Comparison of ENCODE assay signal across 8 mouse cellular contexts in genomic region chr16:93832451-93833276, GRCm38 (mm10). TPM values are rescaled to one million over a fixed set of nuclear protein-coding genes. Genes with fewer than 3 reads are reported as not detected.
DNase-seq lines count a peak whose midpoint lies in the region; ATAC-seq and TF ChIP-seq lines count a peak whose summit lies in the region.

No protein-coding gene starts in this region.

- H3K27me3 ChIP-seq in thymus, adult 2 months (ENCODE audit: control insufficient read depth, insufficient read depth, low read length): no peaks in the 10 kb centered on the region
- H3K27me3 ChIP-seq in forebrain, postnatal 0 days (ENCODE audit: insufficient read depth, low read length): no peaks in the 10 kb centered on the region
- H3K27me3 ChIP-seq in intestine, embryonic 14.5 days (replicated peaks; ENCODE audit: control insufficient read depth, insufficient read depth, low read length): no peaks in the 10 kb centered on the region
- no peaks in the 10 kb centered on the region for H3K27me3 ChIP-seq in liver, embryonic 11.5 days (replicated peaks; ENCODE audit: control insufficient read depth, insufficient read depth, low read length)
- no peaks in the 10 kb centered on the region; the same call in 1 of the 2 replicates for H3K27me3 ChIP-seq in midbrain, postnatal 0 days (ENCODE audit: insufficient read depth, low read length)
- H3K27me3 ChIP-seq in testis, adult 2 months (ENCODE audit: control insufficient read depth, insufficient read depth, low read length): no peaks in the 10 kb centered on the region

- H3K9ac ChIP-seq in forebrain, postnatal 0 days: peak overlapping the region; percentile 97
- H3K9ac ChIP-seq in intestine, embryonic 14.5 days (ENCODE audit: low read length): peak overlapping the region; percentile 98
- peak overlapping the region; percentile 99 for H3K9ac ChIP-seq in liver, embryonic 11.5 days (ENCODE audit: low read depth, low read length)
- H3K9ac ChIP-seq in midbrain, postnatal 0 days (replicated peaks; ENCODE audit: low read length, poor library complexity, severe bottlenecking): peak overlapping the region; percentile 92

- H3K27ac ChIP-seq in thymus, adult 2 months (ENCODE audit: control insufficient read depth, insufficient read depth, low read length): peak overlapping the region; percentile 26
- H3K27ac ChIP-seq in brown adipose tissue, adult 24 weeks (replicated peaks; ENCODE audit: low read depth, low read length): peak overlapping the region; percentile 77
- peak overlapping the region; percentile 94 for H3K27ac ChIP-seq in forebrain, postnatal 0 days (ENCODE audit: low read depth, low read length)
- H3K27ac ChIP-seq in intestine, embryonic 14.5 days (ENCODE audit: low read depth): peak overlapping the region; percentile 96
- peak overlapping the region; percentile 96 for H3K27ac ChIP-seq in liver, embryonic 11.5 days (ENCODE audit: low read depth, low read length)
- H3K27ac ChIP-seq in midbrain, postnatal 0 days (ENCODE audit: low read depth, low read length): peak overlapping the region; percentile 96
- H3K27ac ChIP-seq in testis, adult 2 months (ENCODE audit: control insufficient read depth, insufficient read depth, low read depth, low read length): peak overlapping the region; percentile 98

- no peaks in the 10 kb centered on the region for H3K36me3 ChIP-seq in thymus, adult 2 months (ENCODE audit: control insufficient read depth, insufficient read depth, low read length)
- no peaks in the 10 kb centered on the region for H3K36me3 ChIP-seq in forebrain, postnatal 0 days (ENCODE audit: insufficient read depth)
- H3K36me3 ChIP-seq in intestine, embryonic 14.5 days (ENCODE audit: control insufficient read depth, insufficient read depth, low read length): no peaks in the 10 kb centered on the region
- H3K36me3 ChIP-seq in liver, embryonic 11.5 days (ENCODE audit: control insufficient read depth, insufficient read depth, low read length): no peaks in the 10 kb centered on the region
- H3K36me3 ChIP-seq in midbrain, postnatal 0 days (ENCODE audit: insufficient read depth, low read length): no peaks in the 10 kb centered on the region
- no peaks in the 10 kb centered on the region for H3K36me3 ChIP-seq in testis, adult 2 months (ENCODE audit: control insufficient read depth, insufficient read depth, low read length)

- peak overlapping the region; percentile 95 for H3K4me3 ChIP-seq in thymus, adult 2 months (ENCODE audit: control insufficient read depth, insufficient read depth, low read length)
- H3K4me3 ChIP-seq in brown adipose tissue, adult 24 weeks (ENCODE audit: insufficient read depth, low read depth, low read length): peak overlapping the region; percentile 89
- H3K4me3 ChIP-seq in forebrain, postnatal 0 days (ENCODE audit: low read depth, low read length): peak overlapping the region; percentile 91
- H3K4me3 ChIP-seq in intestine, embryonic 14.5 days (ENCODE audit: low read depth, low read length): peak overlapping the region; percentile 96
- H3K4me3 ChIP-seq in liver, embryonic 11.5 days (ENCODE audit: low read depth, low read length): peak overlapping the region; percentile 97
- H3K4me3 ChIP-seq in midbrain, postnatal 0 days (ENCODE audit: low read depth, low read length): peak overlapping the region; percentile 66
- H3K4me3 ChIP-seq in testis, adult 2 months (ENCODE audit: control insufficient read depth, low read depth, low read length): peak overlapping the region; percentile 96

- peak; percentile 58 for DNase-seq in thymus, adult 2 months
- DNase-seq in thymus, postnatal 0 days (ENCODE audit: low spot score): no peak
- DNase-seq in forebrain, postnatal 0 days: no peak
- peak; percentile 80 for DNase-seq in intestine, embryonic 14.5 days (ENCODE audit: low spot score)
- DNase-seq in liver, embryonic 11.5 days (ENCODE audit: low spot score): peak; percentile 61
- no peak for DNase-seq in midbrain, postnatal 0 days (ENCODE audit: low spot score)

- no peak for TF ChIP-seq CTCF in thymus, adult 2 months (IDR thresholded peaks at IDR 0.05; ENCODE audit: borderline replicate concordance, control insufficient read depth, extremely low read depth, insufficient read depth, low read length, poor library complexity)
- TF ChIP-seq CTCF in forebrain, postnatal 0 days (IDR thresholded peaks at IDR 0.05; ENCODE audit: low read depth): no peak
- no peak for TF ChIP-seq CTCF in midbrain, postnatal 0 days (IDR thresholded peaks at IDR 0.05)
- TF ChIP-seq CTCF in testis, adult 2 months (IDR thresholded peaks at IDR 0.05; ENCODE audit: control insufficient read depth, insufficient read depth, insufficient replicate concordance, low read depth, low read length): no peak

- H3K4me1 ChIP-seq in thymus, adult 2 months (replicated peaks; ENCODE audit: control insufficient read depth, insufficient read depth, low read length): peaks cover 4% of the 10 kb centered on the region; the same call in 1 of the 2 replicates
- H3K4me1 ChIP-seq in brown adipose tissue, adult 24 weeks (ENCODE audit: control insufficient read depth, insufficient read depth, insufficient read length, low read length): no peaks in the 10 kb centered on the region
- no peaks in the 10 kb centered on the region for H3K4me1 ChIP-seq in forebrain, postnatal 0 days (ENCODE audit: insufficient read depth)
- H3K4me1 ChIP-seq in intestine, embryonic 14.5 days (replicated peaks; ENCODE audit: control insufficient read depth, insufficient read depth, low read length): peaks cover 11% of the 10 kb centered on the region
- peaks cover 8% of the 10 kb centered on the region; the same call in 1 of the 2 replicates for H3K4me1 ChIP-seq in liver, embryonic 11.5 days (replicated peaks; ENCODE audit: control insufficient read depth, insufficient read depth, low read length)
- peaks cover 6% of the 10 kb centered on the region for H3K4me1 ChIP-seq in midbrain, postnatal 0 days (ENCODE audit: insufficient read depth, low read length)
- H3K4me1 ChIP-seq in testis, adult 2 months (ENCODE audit: control insufficient read depth, insufficient read depth, low read length): peaks cover 9% of the 10 kb centered on the region

- peak; percentile 66 for ATAC-seq in forebrain, postnatal 0 days
- ATAC-seq in intestine, embryonic 14.5 days (replicated peaks; ENCODE audit: low FRiP score, low TSS enrichment, low read depth): peak; percentile 67
- peak; percentile 62 for ATAC-seq in liver, embryonic 11.5 days (replicated peaks; ENCODE audit: low FRiP score)
- ATAC-seq in midbrain, postnatal 0 days (ENCODE audit: low FRiP score): peak; percentile 69

- under 1% methylated on average over 65 of the region's 69 CpGs for WGBS in thymus, adult 2 months
- 4% methylated on average over 60 of the region's 69 CpGs for WGBS in forebrain, postnatal 0 days
- WGBS in intestine, embryonic 14.5 days: under 1% methylated on average over 56 of the region's 69 CpGs
- WGBS in liver, embryonic 11.5 days: under 1% methylated on average over 58 of the region's 69 CpGs
- under 1% methylated on average over 36 of the region's 69 CpGs for WGBS in midbrain, postnatal 0 days

- no peaks in the 10 kb centered on the region for H3K9me3 ChIP-seq in forebrain, postnatal 0 days (ENCODE audit: low read length)
- H3K9me3 ChIP-seq in intestine, embryonic 14.5 days (ENCODE audit: control insufficient read depth, low read length): no peaks in the 10 kb centered on the region
- no peaks in the 10 kb centered on the region for H3K9me3 ChIP-seq in liver, embryonic 11.5 days (ENCODE audit: control insufficient read depth, low read length)
- H3K9me3 ChIP-seq in midbrain, postnatal 0 days (ENCODE audit: low read length): no peaks in the 10 kb centered on the region

- no peak for TF ChIP-seq POLR2A in thymus, adult 2 months (IDR thresholded peaks at IDR 0.05; ENCODE audit: control insufficient read depth, extremely low read depth, insufficient read depth, low read length, poor library complexity)
- TF ChIP-seq POLR2A in testis, adult 2 months (IDR thresholded peaks at IDR 0.05; ENCODE audit: control insufficient read depth, low read depth, low read length): no peak

- H3K4me2 ChIP-seq in forebrain, postnatal 0 days (ENCODE audit: low read depth): peak overlapping the region; percentile 72
- H3K4me2 ChIP-seq in intestine, embryonic 14.5 days (ENCODE audit: low read length): peak overlapping the region; percentile 75
- H3K4me2 ChIP-seq in liver, embryonic 11.5 days: peak overlapping the region; percentile 85
- peak overlapping the region; percentile 76 for H3K4me2 ChIP-seq in midbrain, postnatal 0 days (ENCODE audit: low read depth, low read length, poor library complexity, severe bottlenecking)

RNA-seq across cellular contexts. Expression of gene Morc3, which starts 0.7 kb away (rescaled TPM):
- polyA plus RNA-seq in thymus, adult 2 months (2012; rRNA removed): 16.7 and 17.4 TPM in 2 replicates
- 37.9 and 39.9 TPM in 2 replicates for polyA plus RNA-seq in thymus, postnatal 0 days (2015; fragmentation: Nextera tagmentation; extraction: Ambion mirVana)
- 9.4 and 9.7 TPM in 2 replicates for polyA plus RNA-seq in brown adipose tissue, adult 24 weeks (2012; ENCODE audit: insufficient read depth, insufficient read length, missing spikeins)
- 53.5 and 61.7 TPM in 2 replicates for total RNA-seq in forebrain, postnatal 0 days (2014; rRNA removed)
- polyA plus RNA-seq in forebrain, postnatal 0 days (2015; fragmentation: Nextera tagmentation; extraction: Ambion mirVana): 18.6 and 25.8 TPM in 2 replicates
- polyA plus RNA-seq in intestine, embryonic 14.5 days (2014; fragmentation: Nextera tagmentation; extraction: Ambion mirVana): 36.8 and 37.3 TPM in 2 replicates
- polyA plus RNA-seq in liver, embryonic 11.5 days (2014; fragmentation: Nextera tagmentation; extraction: Ambion mirVana): 37.0 and 37.6 TPM in 2 replicates
- 24.4 and 50.2 TPM in 2 replicates for total RNA-seq in midbrain, postnatal 0 days (2014; rRNA removed)
- 21.7 and 31.8 TPM in 2 replicates for polyA plus RNA-seq in midbrain, postnatal 0 days (2015; fragmentation: Nextera tagmentation; extraction: Ambion mirVana)
- polyA plus RNA-seq in testis, adult 2 months (2012; rRNA removed): 9.6 and 11.6 TPM in 2 replicates

RNA-seq across cellular contexts. Expression of gene Chaf1b, which starts 51.0 kb away (rescaled TPM):
- polyA plus RNA-seq in thymus, adult 2 months (2012; rRNA removed): 28.8 and 34.3 TPM in 2 replicates
- 70.7 and 77.5 TPM in 2 replicates for polyA plus RNA-seq in thymus, postnatal 0 days (2015; fragmentation: Nextera tagmentation; extraction: Ambion mirVana)
- not detected in 2 replicates for polyA plus RNA-seq in brown adipose tissue, adult 24 weeks (2012; ENCODE audit: insufficient read depth, insufficient read length, missing spikeins)
- total RNA-seq in forebrain, postnatal 0 days (2014; rRNA removed): 13.5 TPM in 2 replicates
- polyA plus RNA-seq in forebrain, postnatal 0 days (2015; fragmentation: Nextera tagmentation; extraction: Ambion mirVana): 21.1 and 25.2 TPM in 2 replicates
- polyA plus RNA-seq in intestine, embryonic 14.5 days (2014; fragmentation: Nextera tagmentation; extraction: Ambion mirVana): 81.4 and 88.8 TPM in 2 replicates
- 86.3 and 96.0 TPM in 2 replicates for polyA plus RNA-seq in liver, embryonic 11.5 days (2014; fragmentation: Nextera tagmentation; extraction: Ambion mirVana)
- total RNA-seq in midbrain, postnatal 0 days (2014; rRNA removed): 7.6 and 9.3 TPM in 2 replicates
- 11.6 and 12.0 TPM in 2 replicates for polyA plus RNA-seq in midbrain, postnatal 0 days (2015; fragmentation: Nextera tagmentation; extraction: Ambion mirVana)
- 9.3 and 10.1 TPM in 2 replicates for polyA plus RNA-seq in testis, adult 2 months (2012; rRNA removed)

Comparison
In these comparisons a context has a peak if more than half of its experiments do, and no peak if none do; other contexts are left out.
1. DNase-seq: peak in thymus, adult 2 months (single experiment), intestine, embryonic 14.5 days (single experiment) and liver, embryonic 11.5 days (single experiment); none in thymus, postnatal 0 days (single experiment), forebrain, postnatal 0 days (single experiment) and midbrain, postnatal 0 days (single experiment).
2. H3K27ac ChIP-seq: peak in every context shown above with its lines; median percentile 98 in testis, adult 2 months; 96 in intestine, embryonic 14.5 days; 96 in liver, embryonic 11.5 days; 96 in midbrain, postnatal 0 days; 94 in forebrain, postnatal 0 days; 77 in brown adipose tissue, adult 24 weeks; 26 in thymus, adult 2 months.
3. Peak in every context shown above with its lines, with median percentiles within 50 percentile points of each other: H3K4me3 ChIP-seq, ATAC-seq, H3K4me2 ChIP-seq and H3K9ac ChIP-seq.